Mouse (Mus musculus) heart, embryonic 15.5 days (tissue): ENCODE measurements around the gene Cdc42bpa. TPM values are rescaled to one million over a fixed set of nuclear protein-coding genes. Genes with fewer than 3 reads are reported as not detected.

Experiments used
- ATAC-seq: fragments of 200-750 bp; cut with Nextera tagmentation; replicated peaks from 2 replicates; pipeline ENCODE4 v1.8.0; 2017; ENCODE audit warnings: low read depth, moderate TSS enrichment; ENCODE audit not compliant: insufficient number of reproducible peaks, insufficient read depth, low FRiP score
- H3K27ac ChIP-seq: fragments of 300-500 bp; sonication (generic); 2 replicates; pipeline ENCODE4 v1.5.1; 2015; ENCODE audit warnings: mild to moderate bottlenecking, inconsistent platforms
- H3K27me3 ChIP-seq: fragments of 300-500 bp; sonication (generic); 2 replicates; pipeline ENCODE4 v1.6.1; 2015; ENCODE audit warnings: inconsistent platforms
- H3K36me3 ChIP-seq: fragments of 300-500 bp; sonication (generic); 2 replicates; pipeline ENCODE4 v1.6.1; 2015; ENCODE audit warnings: mild to moderate bottlenecking, inconsistent platforms
- H3K4me1 ChIP-seq: fragments of 300-500 bp; sonication (generic); replicated peaks from 2 replicates; pipeline ENCODE4 v1.6.1; 2015; ENCODE audit warnings: inconsistent platforms
- H3K4me2 ChIP-seq: fragments of 300-500 bp; sonication (generic); 2 replicates; pipeline ENCODE4 v1.6.1; 2015; ENCODE audit warnings: inconsistent platforms, mild to moderate bottlenecking, moderate library complexity
- H3K4me3 ChIP-seq: fragments of 300-500 bp; sonication (generic); 2 replicates; pipeline ENCODE4 v1.5.1; 2015; ENCODE audit warnings: mild to moderate bottlenecking, inconsistent platforms
- H3K9ac ChIP-seq: fragments of 300-500 bp; sonication (generic); 2 replicates; pipeline ENCODE4 v1.6.1; 2015; ENCODE audit warnings: mild to moderate bottlenecking, inconsistent platforms
- H3K9me3 ChIP-seq: fragments of 300-500 bp; sonication (generic); replicated peaks from 2 replicates; pipeline ENCODE4 v1.6.1; 2016; ENCODE audit warnings: inconsistent platforms
- WGBS: fragments of 180-500 bp; shearing (Covaris S2); methylation state at CpG from one replicate; pipeline ENCODE4 v1.1.7; 2015; ENCODE audit warnings: mixed read lengths; 5-methylcytosine and 5-hydroxymethylcytosine counted together
- polyA plus RNA-seq: library from polyadenylated mRNA; unstranded; fragments of >200 nt; fragmentation: Nextera tagmentation; extraction: Ambion mirVana; gene quantifications from 2 replicates; pipeline ENCODE4 v1.2.1, GENCODE M21; 2015

The Cdc42bpa gene
- polyA plus RNA-seq, 1 experiment from 2014 or later: 11.4 TPM

- Histone ChIP-seq H3K9me3 (no peaks in the 10 kb centered on the region), H3K4me3 (no peak overlapping the region), H3K36me3 (peaks cover 24% of the 10 kb centered on the region), H3K4me2 (no peak overlapping the region), H3K9ac (no peak overlapping the region), H3K27me3 (no peaks in the 10 kb centered on the region), H3K27ac (0 out of 2 replicates have a peak overlapping the region, but pooled peaks have one; percentile 37), H3K4me1 (no peaks in the 10 kb centered on the region)
- WGBS: 77% methylated on average over 4 of the region's 4 CpGs
- no peak for ATAC-seq
These were observed 187.8 kb downstream of the Cdc42bpa start for GRCm38 (mm10) chr1:180148036-180148435.

- peaks cover 21% of the 10 kb centered on the region for H3K36me3 ChIP-seq
- H3K27me3 ChIP-seq: no peaks in the 10 kb centered on the region
- no peaks in the 10 kb centered on the region for H3K9me3 ChIP-seq
- ATAC-seq: no peak
- no peaks in the 10 kb centered on the region for H3K4me1 ChIP-seq
- 0 out of 2 replicates have a peak overlapping the region, but pooled peaks have one; percentile 37 for H3K27ac ChIP-seq
- WGBS: 79% methylated on average over 4 of the region's 4 CpGs
- H3K4me3 ChIP-seq: no peak overlapping the region
- no peak overlapping the region for H3K9ac ChIP-seq
- H3K4me2 ChIP-seq: no peak overlapping the region
These were observed 188.3 kb downstream of the Cdc42bpa start for GRCm38 (mm10) chr1:180148563-180148962.

- no peak overlapping the region for H3K9ac ChIP-seq
- no peak for ATAC-seq
- no peak overlapping the region for H3K4me2 ChIP-seq
- H3K36me3 ChIP-seq: peaks cover 15% of the 10 kb centered on the region
- H3K9me3 ChIP-seq: no peaks in the 10 kb centered on the region
- no peaks in the 10 kb centered on the region for H3K27me3 ChIP-seq
- no peak overlapping the region for H3K27ac ChIP-seq
- WGBS: 83% methylated on average over 8 of the region's 8 CpGs
- no peaks in the 10 kb centered on the region for H3K4me1 ChIP-seq
- no peak overlapping the region for H3K4me3 ChIP-seq
These were observed 190.9 kb downstream of the Cdc42bpa start for GRCm38 (mm10) chr1:180151191-180151590.

- Histone ChIP-seq H3K27ac (no peak overlapping the region), H3K4me1 (no peaks in the 10 kb centered on the region), H3K4me2 (no peak overlapping the region), H3K9ac (no peak overlapping the region), H3K27me3 (no peaks in the 10 kb centered on the region), H3K36me3 (peaks cover 19% of the 10 kb centered on the region), H3K4me3 (no peak overlapping the region), H3K9me3 (no peaks in the 10 kb centered on the region)
- WGBS: 72% methylated on average over 2 of the region's 2 CpGs
- ATAC-seq: no peak
These were observed 198.4 kb downstream of the Cdc42bpa start for GRCm38 (mm10) chr1:180158648-180159047.

- Histone ChIP-seq H3K4me1 (no peaks in the 10 kb centered on the region), H3K36me3 (peaks cover 29% of the 10 kb centered on the region), H3K27ac (no peak overlapping the region), H3K27me3 (no peaks in the 10 kb centered on the region), H3K9ac (no peak overlapping the region), H3K9me3 (no peaks in the 10 kb centered on the region), H3K4me3 (no peak overlapping the region), H3K4me2 (no peak overlapping the region)
- no peak for ATAC-seq
- WGBS: 80% methylated on average over 2 of the region's 2 CpGs
These were observed 200.3 kb downstream of the Cdc42bpa start for GRCm38 (mm10) chr1:180160545-180160944.

GRCm38 (mm10) chr1:180161160-180161559 is 200.9 kb downstream of the Cdc42bpa start:
- Histone ChIP-seq H3K36me3 (peaks cover 34% of the 10 kb centered on the region), H3K4me2 (no peak overlapping the region), H3K9me3 (no peaks in the 10 kb centered on the region), H3K9ac (no peak overlapping the region), H3K27ac (no peak overlapping the region), H3K27me3 (no peaks in the 10 kb centered on the region), H3K4me1 (no peaks in the 10 kb centered on the region), H3K4me3 (no peak overlapping the region)
- 83% methylated on average over 3 of the region's 3 CpGs for WGBS
- no peak for ATAC-seq

- Histone ChIP-seq H3K36me3 (peaks cover 40% of the 10 kb centered on the region), H3K9ac (no peak overlapping the region), H3K4me3 (no peak overlapping the region), H3K4me1 (no peaks in the 10 kb centered on the region), H3K4me2 (no peak overlapping the region), H3K27me3 (no peaks in the 10 kb centered on the region), H3K27ac (no peak overlapping the region), H3K9me3 (no peaks in the 10 kb centered on the region)
- no peak for ATAC-seq
- WGBS: 93% methylated on average over 20 of the region's 20 CpGs
These were observed 201.5 kb downstream of the Cdc42bpa start for GRCm38 (mm10) chr1:180161566-180162355.

GRCm38 (mm10) chr1:180162986-180163385 is 202.7 kb downstream of the Cdc42bpa start:
- no peaks in the 10 kb centered on the region for H3K4me1 ChIP-seq
- no peaks in the 10 kb centered on the region for H3K9me3 ChIP-seq
- no peak overlapping the region for H3K4me3 ChIP-seq
- H3K27ac ChIP-seq: no peak overlapping the region
- H3K4me2 ChIP-seq: no peak overlapping the region
- ATAC-seq: no peak
- peaks cover 52% of the 10 kb centered on the region for H3K36me3 ChIP-seq
- no peak overlapping the region for H3K9ac ChIP-seq
- H3K27me3 ChIP-seq: no peaks in the 10 kb centered on the region
- WGBS: 80% methylated on average over 7 of the region's 7 CpGs

- H3K36me3 ChIP-seq: peaks cover 62% of the 10 kb centered on the region
- H3K27ac ChIP-seq: no peak overlapping the region
- no peak overlapping the region for H3K4me2 ChIP-seq
- WGBS: 89% methylated on average over 5 of the region's 5 CpGs
- no peaks in the 10 kb centered on the region for H3K9me3 ChIP-seq
- H3K27me3 ChIP-seq: no peaks in the 10 kb centered on the region
- H3K4me3 ChIP-seq: no peak overlapping the region
- ATAC-seq: no peak
- no peaks in the 10 kb centered on the region for H3K4me1 ChIP-seq
- H3K9ac ChIP-seq: no peak overlapping the region
These were observed 206.3 kb downstream of the Cdc42bpa start for GRCm38 (mm10) chr1:180166533-180166932.

GRCm38 (mm10) chr1:180168294-180168693 is 208.0 kb downstream of the Cdc42bpa start:
- Histone ChIP-seq H3K4me3 (no peak overlapping the region), H3K4me2 (no peak overlapping the region), H3K9ac (no peak overlapping the region), H3K9me3 (no peaks in the 10 kb centered on the region), H3K36me3 (peaks cover 49% of the 10 kb centered on the region; the same call in 1 of the 2 replicates), H3K27ac (no peak overlapping the region), H3K4me1 (no peaks in the 10 kb centered on the region), H3K27me3 (no peaks in the 10 kb centered on the region)
- 87% methylated on average over 6 of the region's 6 CpGs for WGBS
- no peak for ATAC-seq

- H3K36me3 ChIP-seq: peaks cover 43% of the 10 kb centered on the region; the same call in 1 of the 2 replicates
- H3K4me1 ChIP-seq: no peaks in the 10 kb centered on the region
- H3K27ac ChIP-seq: no peak overlapping the region
- 79% methylated on average over 7 of the region's 7 CpGs for WGBS
- H3K4me2 ChIP-seq: no peak overlapping the region
- H3K4me3 ChIP-seq: no peak overlapping the region
- no peak for ATAC-seq
- H3K9me3 ChIP-seq: no peaks in the 10 kb centered on the region
- no peaks in the 10 kb centered on the region for H3K27me3 ChIP-seq
- H3K9ac ChIP-seq: no peak overlapping the region
These were observed 208.9 kb downstream of the Cdc42bpa start for GRCm38 (mm10) chr1:180169161-180169560.

- no peak overlapping the region for H3K27ac ChIP-seq
- H3K4me1 ChIP-seq: no peaks in the 10 kb centered on the region
- peaks cover 42% of the 10 kb centered on the region; the same call in 1 of the 2 replicates for H3K36me3 ChIP-seq
- no peak for ATAC-seq
- no peak overlapping the region for H3K9ac ChIP-seq
- 86% methylated on average over 8 of the region's 8 CpGs for WGBS
- H3K27me3 ChIP-seq: no peaks in the 10 kb centered on the region
- H3K4me3 ChIP-seq: no peak overlapping the region
- no peaks in the 10 kb centered on the region for H3K9me3 ChIP-seq
- no peak overlapping the region for H3K4me2 ChIP-seq
These were observed 209.8 kb downstream of the Cdc42bpa start for GRCm38 (mm10) chr1:180170071-180170470.
